Mouse (Mus musculus) bone marrow macrophage, adult 2 months (primary cell): Measurements from ENCODE around the gene Sec22b. TPM values are rescaled to one million over a fixed set of nuclear protein-coding genes. Genes with fewer than 3 reads are reported as not detected.

Experiments used
- H3K27ac ChIP-seq: 2 replicates; pipeline ENCODE4 v1.5.1; 2012; ENCODE audit warnings: low read depth, low read length; ENCODE audit not compliant: insufficient read depth
- H3K4me1 ChIP-seq: 2 replicates; pipeline ENCODE4 v1.6.1; 2012; ENCODE audit warnings: low read length; ENCODE audit not compliant: control insufficient read depth, insufficient read depth
- H3K4me3 ChIP-seq: 2 replicates; pipeline ENCODE4 v1.5.1; 2012; ENCODE audit warnings: mild to moderate bottlenecking, low read length, moderate library complexity; ENCODE audit not compliant: insufficient read depth
- CTCF ChIP-seq: IDR thresholded peaks from 2 replicates; pipeline ENCODE4 v1.5.1; 2012; ENCODE audit warnings: low read depth, mild to moderate bottlenecking, low read length, moderate library complexity
- POLR2A ChIP-seq: IDR thresholded peaks from 2 replicates; pipeline ENCODE4 v1.6.1; 2012; ENCODE audit warnings: mild to moderate bottlenecking, low read depth, low read length, borderline replicate concordance
- polyA plus RNA-seq: library from polyadenylated mRNA; stranded (reverse); fragments of >200 nt; gene quantifications from 2 replicates; pipeline ENCODE4 v1.2.4, GENCODE M21; 2012; ENCODE audit not compliant: missing spikeins, insufficient read depth, insufficient read length

Sec22b gene
- polyA plus RNA-seq, 1 experiment: 69.9 TPM

GRCm38 (mm10) chr3:97969019-97969418 is 68.0 kb downstream of the Sec22b start:
- H3K27ac ChIP-seq: no peak overlapping the region

GRCm38 (mm10) chr3:97971117-97971516 is 70.1 kb downstream of the Sec22b start:
- Histone ChIP-seq H3K27ac (no peak overlapping the region), H3K4me3 (peak overlapping the region; percentile 3; the same call in 1 of the 2 replicates), H3K4me1 (peaks cover 9% of the 10 kb centered on the region)
- no peak for TF ChIP-seq CTCF
- TF ChIP-seq POLR2A: no peak

More at GRCm38 (mm10) chr3:97969019-97969418, 68.0 kb downstream of the Sec22b start:
- no peak overlapping the region for H3K4me3 ChIP-seq
- H3K4me1 ChIP-seq: peaks cover 22% of the 10 kb centered on the region
- TF ChIP-seq CTCF: no peak

- H3K27ac ChIP-seq: no peak overlapping the region
- no peak overlapping the region for H3K4me3 ChIP-seq
- peaks cover 8% of the 10 kb centered on the region for H3K4me1 ChIP-seq
- TF ChIP-seq POLR2A (no peak), CTCF (no peak)
Observed at GRCm38 (mm10) chr3:97972200-97972599, 71.2 kb downstream of the Sec22b start.

GRCm38 (mm10) chr3:97972707-97973106 is 71.7 kb downstream of the Sec22b start:
- H3K4me1 ChIP-seq: peaks cover 8% of the 10 kb centered on the region
- H3K27ac ChIP-seq: no peak overlapping the region
- no peak overlapping the region for H3K4me3 ChIP-seq
- TF ChIP-seq POLR2A (no peak), CTCF (no peak)

Other genes starting within 250 kb of the Sec22b start
- 8.5 and 9.0 TPM in 2 replicates for gene Prkab2, start 243.0 kb upstream of the Sec22b start, polyA plus RNA-seq
- not detected in 2 replicates for gene Gm17651, start 226.5 kb upstream of the Sec22b start, polyA plus RNA-seq
- gene Pde4dip, start 12.5 kb upstream of the Sec22b start, polyA plus RNA-seq: 14.8 and 16.6 TPM in 2 replicates
- 69.2 and 82.2 TPM in 2 replicates for gene Notch2, start 112.3 kb downstream of the Sec22b start, polyA plus RNA-seq